Mouse (Mus musculus): ENCODE measurements around the gene En2.

En2 gene

DNA sequence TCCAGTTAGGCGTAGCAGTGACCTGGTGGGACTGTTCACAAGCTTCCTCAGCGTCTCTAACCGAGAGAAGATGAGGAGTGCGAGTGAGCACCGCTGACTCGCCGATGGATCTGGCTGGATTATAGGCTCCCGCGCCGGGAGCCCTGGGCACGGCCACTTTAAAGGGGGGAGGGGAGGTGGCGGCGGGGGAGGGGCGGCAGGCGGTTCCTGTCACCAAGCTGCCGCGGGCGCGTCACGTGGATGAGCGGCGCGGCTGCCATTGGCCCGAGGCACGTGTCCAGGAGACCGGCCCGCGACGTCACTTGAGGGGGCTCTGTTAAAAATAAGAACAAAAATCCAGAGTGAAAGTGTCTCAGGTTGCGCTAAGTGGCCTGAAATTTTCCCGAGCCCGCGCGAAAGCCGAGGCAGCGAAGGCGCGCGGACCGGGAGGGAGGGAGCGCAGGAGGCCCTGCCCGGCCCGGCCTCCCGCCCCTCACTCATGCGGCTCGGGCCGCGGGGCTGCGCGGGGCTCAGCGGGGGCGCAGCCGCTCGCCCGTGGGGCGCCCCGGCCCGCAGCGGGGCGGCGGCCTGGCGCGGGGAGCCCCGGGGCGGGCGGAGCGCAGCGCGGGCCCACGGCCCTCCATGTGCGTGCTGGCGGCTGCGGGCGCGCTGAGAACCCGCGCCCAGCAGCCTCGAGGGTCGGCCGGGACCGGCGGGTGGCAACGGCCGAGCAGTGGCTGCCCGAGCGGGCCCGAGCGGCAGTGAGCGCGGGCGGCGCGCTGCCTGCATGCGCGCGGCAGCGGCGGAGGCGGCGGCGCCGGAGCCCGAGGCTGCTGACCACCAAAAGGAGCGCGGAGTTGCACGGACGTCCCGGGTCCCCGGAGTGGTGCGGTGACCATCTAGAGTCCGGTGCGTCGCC is at the start of gene En2:
TSS of gene En2 (plus strand) at position 337 of the 898 bp plus-strand sequence.
- DNase-seq (ENCODE audit: low spot score in 2 of 2), result no peak

DNA sequence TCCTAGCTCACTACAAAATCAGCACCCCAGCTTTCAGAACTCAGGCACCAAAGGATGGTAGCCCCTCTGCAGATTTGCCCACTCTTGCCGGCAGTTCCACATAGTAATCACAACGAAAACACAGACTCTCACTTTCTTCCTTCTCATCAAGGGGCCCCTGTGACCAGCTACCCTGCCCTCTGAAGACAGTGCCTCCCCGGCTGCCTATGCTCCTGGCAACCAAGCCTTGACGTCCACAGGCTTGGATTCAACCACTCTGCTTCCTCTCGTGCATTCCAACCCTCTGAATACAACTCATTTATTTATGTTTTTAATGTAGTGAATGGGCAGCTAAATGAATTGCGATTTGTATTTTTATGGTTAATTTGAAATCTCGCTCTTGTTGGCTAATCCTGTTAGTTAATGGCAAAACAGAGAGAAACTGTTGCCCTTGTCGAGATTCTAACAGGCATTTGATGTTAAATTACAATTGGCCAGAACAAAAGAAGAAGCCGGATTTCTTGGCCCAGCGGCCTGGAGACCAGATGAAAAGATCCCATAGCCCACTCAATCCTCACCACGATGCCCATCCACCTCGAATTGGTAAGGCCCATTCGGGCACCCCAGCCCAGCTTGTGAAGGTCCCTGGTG is 48.1 kb upstream of the En2 start:
- no peak for DNase-seq (ENCODE audit: low spot score in 2 of 2)

- no peak for DNase-seq (ENCODE audit: low spot score in 2 of 2)
Measured at GRCm38 (mm10) chr5:28117882-28118530, 47.5 kb upstream of the En2 start.

DNA sequence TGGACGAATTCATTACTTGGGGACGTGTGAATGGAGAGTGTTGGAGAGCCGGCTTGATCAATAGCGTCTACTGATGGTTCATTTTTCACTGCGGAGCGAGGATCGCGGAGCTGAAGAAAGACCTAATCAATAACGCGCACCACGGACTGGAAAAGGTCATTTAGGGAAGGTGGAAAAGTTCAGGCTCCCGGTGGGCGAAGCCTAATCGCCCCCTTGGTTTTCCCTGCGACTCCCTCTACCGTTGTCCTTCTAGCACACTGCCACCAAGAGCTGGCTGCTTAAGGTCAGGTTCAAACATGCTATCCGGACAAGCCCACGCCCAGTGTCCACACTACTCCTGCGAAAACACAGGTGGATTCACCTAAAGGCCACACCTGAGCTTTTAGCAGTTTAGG is 47.0 kb upstream of the En2 start:
- no peak for DNase-seq (ENCODE audit: low spot score in 2 of 2)

- no peak for DNase-seq (ENCODE audit: low spot score in 2 of 2)
Measured at GRCm38 (mm10) chr5:28119576-28119975, 45.9 kb upstream of the En2 start.

GRCm38 (mm10) chr5:28122491-28123454 is 42.7 kb upstream of the En2 start:
- DNase-seq (ENCODE audit: low spot score in 2 of 2), result peak; percentile 12 to 66

DNA sequence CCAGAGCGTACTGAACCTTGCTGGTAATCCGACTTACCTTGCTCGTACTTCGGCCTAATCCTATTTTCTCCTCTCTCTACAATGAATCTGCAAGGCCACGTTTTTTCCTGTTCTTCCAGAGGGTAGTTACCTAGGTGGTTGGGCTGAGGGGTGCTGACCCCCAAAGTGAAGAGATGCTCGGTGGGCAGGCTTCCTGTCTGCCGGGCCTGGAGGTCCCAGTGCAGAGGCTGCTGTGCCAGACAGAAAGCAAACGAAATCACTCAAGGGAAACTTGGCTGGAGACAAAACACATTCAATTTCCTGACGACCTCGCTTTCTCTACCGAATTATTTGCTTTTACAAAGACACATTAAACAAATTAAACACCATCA is 42.1 kb upstream of the En2 start:
- DNase-seq (ENCODE audit: low spot score in 2 of 2), result no peak

DNA sequence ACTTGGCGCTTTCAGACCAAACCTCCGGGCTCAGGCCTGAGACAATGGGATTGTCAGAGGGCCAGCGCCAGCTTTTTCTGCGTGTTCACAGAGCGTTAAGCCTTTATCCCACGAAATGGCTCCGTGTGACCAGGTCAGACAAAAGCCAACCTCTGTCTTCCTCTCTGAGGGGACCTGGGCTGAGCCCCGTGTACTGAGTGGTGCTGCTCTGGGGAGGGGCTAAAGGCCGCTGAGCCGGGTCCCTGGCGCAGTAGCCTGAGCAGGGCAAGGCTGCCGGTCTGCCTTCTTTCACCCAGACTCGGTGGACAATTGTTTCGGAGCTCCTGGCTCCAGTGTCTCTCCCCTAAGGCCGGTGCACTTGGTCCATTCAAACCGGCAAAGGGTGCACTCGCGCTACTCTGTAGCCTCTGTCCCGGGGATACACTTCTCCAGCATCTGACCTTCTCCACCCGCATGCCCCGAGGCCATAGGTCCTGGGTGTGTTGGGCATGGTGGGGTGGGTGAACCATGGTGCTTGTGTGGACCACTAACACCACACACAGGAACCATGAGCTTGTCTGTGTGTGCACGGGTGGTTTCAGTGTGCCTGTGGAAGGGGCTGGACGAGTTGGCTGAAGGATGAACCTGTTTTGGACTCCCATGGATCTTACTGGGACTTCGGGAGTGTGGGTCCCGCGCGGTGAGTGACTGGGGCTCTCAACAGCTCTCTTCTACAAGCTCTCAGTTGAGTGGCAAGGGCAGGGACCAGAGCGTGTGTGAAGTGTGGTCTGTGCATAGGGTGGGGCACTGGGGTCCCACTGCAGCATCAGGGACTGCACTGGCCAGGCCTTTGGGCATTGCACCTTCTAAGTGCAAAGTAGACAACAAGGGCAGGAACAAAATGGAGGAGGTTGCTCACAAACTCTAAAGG is 40.9 kb upstream of the En2 start:
- no peak for DNase-seq (ENCODE audit: low spot score in 2 of 2)

DNA sequence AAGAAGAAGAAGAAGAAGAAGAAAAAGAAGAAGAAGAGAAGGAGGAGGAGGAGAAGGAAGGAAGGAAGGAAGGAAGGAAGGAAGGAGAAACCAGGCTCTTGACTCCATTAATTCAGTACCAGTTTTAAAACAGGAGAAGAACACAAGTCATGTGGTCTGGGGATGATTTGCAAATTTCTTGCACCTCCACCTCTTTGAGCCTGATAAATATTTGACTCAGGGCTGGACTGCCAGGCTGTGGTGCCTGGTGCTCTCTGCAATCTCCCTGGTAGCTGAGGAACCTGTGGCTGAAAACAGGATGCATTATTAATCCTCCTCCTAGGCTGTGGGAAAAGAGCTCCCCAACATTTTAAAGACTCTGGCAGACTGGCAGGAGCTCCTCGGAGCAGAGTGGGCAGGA is 36.6 kb upstream of the En2 start:
- DNase-seq (ENCODE audit: low spot score in 2 of 2), result no peak

GRCm38 (mm10) chr5:28132231-28132630 is 33.3 kb upstream of the En2 start:
- DNase-seq (ENCODE audit: low spot score in 2 of 2), result no peak

- DNase-seq (ENCODE audit: low spot score in 2 of 2), result no peak
Measured at GRCm38 (mm10) chr5:28136438-28136837, 29.1 kb upstream of the En2 start.

DNA sequence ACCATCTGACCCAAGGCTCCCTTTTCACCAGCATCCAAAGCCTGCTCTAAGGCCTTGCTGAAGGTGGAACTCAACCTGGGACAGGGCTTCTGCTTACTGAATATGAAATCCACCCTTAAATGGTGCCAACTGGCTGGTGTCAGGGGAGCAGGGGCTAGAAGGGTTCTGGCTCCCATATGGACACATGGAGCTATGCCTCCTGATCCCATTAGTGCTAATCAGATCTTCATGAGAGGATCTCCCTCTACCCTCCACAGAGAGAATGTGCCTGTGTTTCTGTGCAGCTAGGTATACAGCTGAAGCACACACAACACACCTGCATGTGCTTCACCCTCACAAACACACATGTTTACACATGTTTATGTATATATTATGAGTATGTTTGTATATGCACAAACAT is 20.9 kb upstream of the En2 start:
- DNase-seq (ENCODE audit: low spot score in 2 of 2), result no peak

DNA sequence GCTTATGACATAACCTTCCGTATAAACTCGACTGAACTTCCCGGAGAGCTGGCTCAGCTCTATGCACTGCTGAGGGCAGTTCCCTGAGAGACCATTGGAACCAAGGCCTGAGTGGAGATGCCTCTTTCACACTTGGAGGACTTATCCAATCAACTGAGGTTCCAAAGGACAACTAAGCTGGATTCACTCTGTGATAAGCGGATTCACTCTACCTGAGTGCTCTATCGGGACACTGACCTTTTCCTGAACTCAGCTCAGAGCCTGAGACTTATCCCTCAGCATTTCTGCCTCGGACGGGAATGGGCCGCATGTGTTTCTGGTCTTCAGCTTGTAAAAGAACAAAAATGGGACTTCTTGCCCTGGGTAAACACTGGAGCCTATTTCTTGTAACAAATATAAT is 19.5 kb upstream of the En2 start:
- no peak for DNase-seq (ENCODE audit: low spot score in 2 of 2)

DNA sequence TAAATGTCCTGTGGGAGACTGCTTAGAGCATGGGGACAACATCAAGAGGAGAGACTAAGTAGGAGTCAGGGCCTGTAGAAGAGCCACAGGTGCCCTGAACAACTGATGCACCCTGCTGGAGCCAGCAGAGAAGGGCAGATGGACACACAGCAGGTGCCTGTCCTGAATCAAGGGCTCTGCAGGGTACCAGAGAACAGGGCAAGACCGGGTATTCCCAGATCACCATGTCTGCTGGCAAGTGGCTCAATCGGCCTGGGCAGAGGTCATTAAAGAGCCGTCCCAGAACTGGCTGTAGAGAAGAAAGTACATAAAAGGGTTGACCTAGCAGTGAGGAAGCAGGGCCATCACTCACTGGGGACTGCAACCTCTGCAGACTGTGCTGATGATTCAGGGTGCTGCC is 17.0 kb upstream of the En2 start:
- DNase-seq (ENCODE audit: low spot score in 2 of 2), result no peak

GRCm38 (mm10) chr5:28149436-28149835 is 16.1 kb upstream of the En2 start:
- DNase-seq (ENCODE audit: low spot score in 2 of 2), result no peak

DNA sequence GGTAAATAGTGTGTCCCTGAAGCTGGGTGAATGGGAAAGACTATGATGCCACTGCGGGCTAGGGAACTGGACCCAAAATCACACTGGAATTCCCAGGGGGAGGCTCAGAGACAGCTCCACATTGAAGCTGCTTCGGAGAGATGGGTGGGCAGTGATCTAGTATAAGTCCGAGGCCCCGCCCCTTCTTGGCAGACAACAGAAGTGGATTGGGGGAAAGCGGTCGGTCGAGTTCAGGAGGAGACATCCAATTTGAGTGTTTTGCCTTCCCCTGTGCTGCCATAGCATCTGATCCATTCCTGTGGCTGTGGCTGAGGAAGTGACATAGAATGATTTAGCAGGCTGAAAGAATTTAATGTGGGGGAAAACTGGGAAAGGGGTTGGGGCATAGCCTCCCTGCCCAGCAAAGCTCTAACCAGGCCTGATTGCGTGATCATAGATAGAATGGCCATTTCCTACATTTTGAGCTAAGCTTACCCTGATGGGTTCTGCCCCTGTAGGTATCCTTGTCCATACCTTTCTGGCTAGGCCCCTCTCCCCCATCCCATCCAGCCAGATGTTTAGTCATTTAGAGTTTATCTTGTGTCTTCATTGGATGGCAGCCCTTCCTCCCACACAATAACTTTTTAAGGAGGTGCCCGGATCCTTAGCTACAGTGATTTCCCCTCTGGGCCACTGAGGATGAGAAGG is 8.3 kb upstream of the En2 start:
- no peak for DNase-seq (ENCODE audit: low spot score in 2 of 2)

DNA sequence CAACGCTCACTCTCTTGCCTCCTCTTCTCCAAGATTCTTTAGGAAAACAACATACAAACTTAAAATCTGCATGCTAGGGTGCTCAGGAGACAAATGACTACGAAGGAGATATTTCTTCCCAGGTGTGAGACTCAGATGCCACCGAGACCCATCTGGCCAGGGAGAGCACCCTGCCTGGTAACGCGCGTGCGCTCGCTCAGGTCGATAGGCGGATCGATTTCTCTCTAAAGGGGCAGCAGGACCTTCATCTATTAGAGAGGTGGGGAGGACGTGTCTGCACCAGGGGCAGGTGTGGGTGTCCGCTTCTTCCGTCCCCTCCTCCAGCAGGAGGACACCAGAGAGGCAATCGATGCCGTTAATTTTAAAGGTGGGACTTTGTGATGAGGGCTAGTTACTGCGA is 7.7 kb upstream of the En2 start:
- DNase-seq (ENCODE audit: low spot score in 2 of 2), result no peak

GRCm38 (mm10) chr5:28158308-28159071 is 7.0 kb upstream of the En2 start:
- no peak for DNase-seq (ENCODE audit: low spot score in 2 of 2)

DNA sequence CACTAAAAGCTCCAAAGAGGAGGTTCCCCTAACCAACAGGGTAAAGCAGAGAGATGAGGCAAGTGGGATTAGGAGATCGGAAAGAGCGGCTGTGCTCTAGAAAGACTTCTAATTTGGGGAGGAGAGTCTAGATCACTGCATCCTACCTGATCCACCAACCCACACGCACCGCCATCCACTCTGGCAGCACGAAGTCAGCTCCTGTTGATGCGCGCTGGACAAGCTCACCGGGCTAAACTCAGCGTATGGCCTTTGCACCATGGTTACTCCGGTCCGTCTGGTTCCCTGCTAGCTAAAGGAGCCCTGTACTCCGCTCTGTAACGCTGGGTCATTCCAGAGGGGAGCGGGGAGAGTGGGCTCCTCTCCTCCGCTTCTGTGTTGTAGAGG is 6.4 kb upstream of the En2 start:
- DNase-seq (ENCODE audit: low spot score in 2 of 2), result no peak
